Comparison of ENCODE assay signal across 19 mouse cellular contexts in the genomic region with DNA sequence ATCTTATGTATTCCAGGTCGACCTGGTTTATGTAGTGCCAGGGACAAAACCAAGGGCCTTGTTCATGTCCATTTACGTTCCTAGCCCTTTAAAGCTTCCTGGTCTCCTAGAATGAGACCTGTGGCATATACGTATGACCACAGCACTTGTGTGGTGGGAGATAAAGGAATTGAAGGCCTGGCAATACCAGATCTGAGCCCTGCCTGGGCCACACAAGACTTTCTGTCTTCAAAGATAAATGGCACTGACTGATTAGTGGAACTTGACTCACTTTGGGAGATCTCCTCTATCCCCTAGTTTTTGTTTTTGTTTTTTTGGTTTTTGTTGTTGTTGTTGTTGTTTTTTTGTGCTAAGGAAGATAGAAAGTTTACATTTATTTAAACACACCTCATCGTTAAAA.
DNase-seq lines count a peak whose midpoint lies in the region; ATAC-seq and TF ChIP-seq lines count a peak whose summit lies in the region.
"Had no signal": no experiment of that assay in that cellular context is flagged by ENCODE, and none has a peak within 500 bp of the region (broad histone marks: within the 10 kb centered on the region; RNA-seq: fewer than 3 reads in every experiment).

No protein-coding gene starts in this region.

- H3K4me1 ChIP-seq in heart, embryonic 12.5 days (replicated peaks): no peaks in the 10 kb centered on the region
- H3K4me1 ChIP-seq in liver, embryonic 12.5 days: peaks cover 55% of the 10 kb centered on the region
- H3K4me1 ChIP-seq in stomach, embryonic 15.5 days: no peaks in the 10 kb centered on the region
- no peaks in the 10 kb centered on the region for H3K4me1 ChIP-seq in hindbrain, postnatal 0 days (ENCODE audit: insufficient read depth, low read length)
- no peaks in the 10 kb centered on the region for H3K4me1 ChIP-seq in kidney, embryonic 15.5 days
- H3K4me1 ChIP-seq: embryonic facial prominence, embryonic 13.5 days; hindbrain, embryonic 15.5 days; limb, embryonic 10.5 days; lung, embryonic 15.5 days had no signal

- no peak overlapping the region for H3K27ac ChIP-seq in heart, embryonic 12.5 days (ENCODE audit: poor library complexity, severe bottlenecking)
- H3K27ac ChIP-seq in liver, embryonic 12.5 days: peak overlapping the region; percentile 75; the same call in 1 of the 2 replicates
- H3K27ac ChIP-seq in stomach, embryonic 15.5 days: no peak overlapping the region
- H3K27ac ChIP-seq in hindbrain, postnatal 0 days: no peak overlapping the region
- no peak overlapping the region for H3K27ac ChIP-seq in kidney, embryonic 15.5 days
- H3K27ac ChIP-seq: embryonic facial prominence, embryonic 13.5 days; forebrain, embryonic 12.5 days; hindbrain, embryonic 15.5 days; limb, embryonic 10.5 days; lung, embryonic 15.5 days had no signal

- ATAC-seq in heart, embryonic 12.5 days (ENCODE audit: insufficient number of reproducible peaks, low FRiP score): peak; percentile 76; the same call in 1 of the 2 replicates
- peak; percentile 100 for ATAC-seq in liver, embryonic 12.5 days
- ATAC-seq in stomach, embryonic 15.5 days (ENCODE audit: insufficient read depth, low FRiP score, low read depth): peak; percentile 87; the same call in 1 of the 2 replicates
- no peak for ATAC-seq in hindbrain, postnatal 0 days
- ATAC-seq in kidney, embryonic 15.5 days (replicated peaks; ENCODE audit: low FRiP score): no peak; the same call in 1 of the 2 replicates
- ATAC-seq: midbrain, embryonic 16.5 days had no signal

- H3K27me3 ChIP-seq in heart, embryonic 12.5 days (replicated peaks): no peaks in the 10 kb centered on the region
- no peaks in the 10 kb centered on the region for H3K27me3 ChIP-seq in liver, embryonic 12.5 days (replicated peaks)
- no peaks in the 10 kb centered on the region for H3K27me3 ChIP-seq in stomach, embryonic 15.5 days (replicated peaks)
- H3K27me3 ChIP-seq in hindbrain, postnatal 0 days (ENCODE audit: insufficient read depth, low read length): no peaks in the 10 kb centered on the region
- H3K27me3 ChIP-seq in kidney, embryonic 15.5 days: no peaks in the 10 kb centered on the region
- H3K27me3 ChIP-seq: embryonic facial prominence, embryonic 13.5 days; forebrain, embryonic 12.5 days; hindbrain, embryonic 15.5 days; lung, embryonic 15.5 days had no signal

- no peak overlapping the region for H3K4me2 ChIP-seq in heart, embryonic 12.5 days
- peak overlapping the region; percentile 38 for H3K4me2 ChIP-seq in liver, embryonic 12.5 days
- H3K4me2 ChIP-seq in stomach, embryonic 15.5 days: no peak overlapping the region
- H3K4me2 ChIP-seq in hindbrain, postnatal 0 days (ENCODE audit: low read depth, low read length): no peak overlapping the region
- no peak overlapping the region for H3K4me2 ChIP-seq in kidney, embryonic 15.5 days
- H3K4me2 ChIP-seq: embryonic facial prominence, embryonic 13.5 days; forebrain, embryonic 12.5 days; hindbrain, embryonic 15.5 days; lung, embryonic 15.5 days had no signal

- H3K9ac ChIP-seq in heart, embryonic 12.5 days: no peak overlapping the region
- no peak overlapping the region for H3K9ac ChIP-seq in liver, embryonic 12.5 days
- no peak overlapping the region for H3K9ac ChIP-seq in stomach, embryonic 15.5 days
- no peak overlapping the region for H3K9ac ChIP-seq in hindbrain, postnatal 0 days (replicated peaks; ENCODE audit: low read length)
- H3K9ac ChIP-seq in kidney, embryonic 15.5 days: no peak overlapping the region
- H3K9ac ChIP-seq: embryonic facial prominence, embryonic 13.5 days; forebrain, embryonic 12.5 days; hindbrain, embryonic 15.5 days; lung, embryonic 15.5 days had no signal

- TF ChIP-seq CTCF in hindbrain, postnatal 0 days (IDR thresholded peaks at IDR 0.05; ENCODE audit: low read depth): no peak

- 68% methylated on average over 4 of the region's 4 CpGs for WGBS in heart, embryonic 12.5 days
- 18% methylated on average over 4 of the region's 4 CpGs for WGBS in liver, embryonic 12.5 days (ENCODE audit: insufficient replicate concordance)
- WGBS in stomach, embryonic 15.5 days: 72% methylated on average over 4 of the region's 4 CpGs
- 89% methylated on average over 4 of the region's 4 CpGs for WGBS in hindbrain, postnatal 0 days
- 87% methylated on average over 4 of the region's 4 CpGs for WGBS in kidney, embryonic 15.5 days

- no peak for DNase-seq in heart, postnatal 10 days
- DNase-seq in c-Kit-positive CD71-negative TER-119-negative erythroid progenitor cells, embryonic 14.5 days (ENCODE audit: low read depth): peak; percentile 9
- no peak for DNase-seq in hindbrain, postnatal 0 days (ENCODE audit: low spot score)
- DNase-seq: adrenal gland, adult 8-10 months; B cell, adult 2 months; cerebellum, postnatal 25 days; heart, postnatal 14 days; kidney, adult 9 months; thymus, postnatal 14 days had no signal

- intact Hi-C loops in heart, postnatal 10 days (cut with DNase I): no loop called here

- no peak overlapping the region for H3K4me3 ChIP-seq in heart, embryonic 12.5 days
- H3K4me3 ChIP-seq in liver, embryonic 12.5 days: no peak overlapping the region
- no peak overlapping the region for H3K4me3 ChIP-seq in stomach, embryonic 15.5 days (replicated peaks)
- H3K4me3 ChIP-seq in hindbrain, postnatal 0 days (ENCODE audit: low read length): no peak overlapping the region
- H3K4me3 ChIP-seq in kidney, embryonic 15.5 days (replicated peaks): no peak overlapping the region
- H3K4me3 ChIP-seq: embryonic facial prominence, embryonic 13.5 days; forebrain, embryonic 12.5 days; hindbrain, embryonic 15.5 days; limb, embryonic 10.5 days; lung, embryonic 15.5 days had no signal

- H3K9me3 ChIP-seq in heart, embryonic 12.5 days (replicated peaks): no peaks in the 10 kb centered on the region
- no peaks in the 10 kb centered on the region for H3K9me3 ChIP-seq in liver, embryonic 12.5 days (replicated peaks)
- H3K9me3 ChIP-seq in stomach, embryonic 15.5 days: no peaks in the 10 kb centered on the region
- H3K9me3 ChIP-seq in hindbrain, postnatal 0 days (ENCODE audit: low read length): no peaks in the 10 kb centered on the region
- H3K9me3 ChIP-seq in kidney, embryonic 15.5 days (replicated peaks): no peaks in the 10 kb centered on the region
- H3K9me3 ChIP-seq: embryonic facial prominence, embryonic 13.5 days; forebrain, embryonic 12.5 days; hindbrain, embryonic 15.5 days; limb, embryonic 10.5 days; lung, embryonic 15.5 days had no signal

- H3K36me3 ChIP-seq in heart, embryonic 12.5 days: no peaks in the 10 kb centered on the region
- peaks cover 7% of the 10 kb centered on the region; the same call in 1 of the 2 replicates for H3K36me3 ChIP-seq in liver, embryonic 12.5 days
- no peaks in the 10 kb centered on the region for H3K36me3 ChIP-seq in stomach, embryonic 15.5 days
- no peaks in the 10 kb centered on the region for H3K36me3 ChIP-seq in hindbrain, postnatal 0 days (ENCODE audit: insufficient read depth, low read length)
- no peaks in the 10 kb centered on the region for H3K36me3 ChIP-seq in kidney, embryonic 15.5 days
- H3K36me3 ChIP-seq: embryonic facial prominence, embryonic 13.5 days; forebrain, embryonic 12.5 days; hindbrain, embryonic 15.5 days; limb, embryonic 10.5 days; lung, embryonic 15.5 days had no signal

Comparison
In these comparisons a context has a peak if more than half of its experiments do, and no peak if none do; other contexts are left out.
1. ATAC-seq: peak in heart, embryonic 12.5 days (single experiment), liver, embryonic 12.5 days (single experiment) and stomach, embryonic 15.5 days (single experiment); none in hindbrain, postnatal 0 days (single experiment) and kidney, embryonic 15.5 days (single experiment).